Mouse (Mus musculus): ENCODE results near the gene A830031A19Rik. TPM values are rescaled to one million over a fixed set of nuclear protein-coding genes. Genes with fewer than 3 reads are reported as not detected.

Gene A830031A19Rik
- polyA plus RNA-seq (2014; fragmentation: Nextera tagmentation; extraction: Ambion mirVana), result not detected in 2 replicates

- ATAC-seq (replicated peaks; ENCODE audit: low FRiP score) (0 out of 2 replicates have a peak, but pooled peaks have one; percentile 27), DNase-seq (ENCODE audit: low spot score) (no peak)
- peaks cover 4% of the 10 kb centered on the region; the same call in 1 of the 2 replicates for H3K27me3 ChIP-seq (replicated peaks; ENCODE audit: control insufficient read depth, insufficient read depth, low read length)
These were observed at the start of gene A830031A19Rik for GRCm38 (mm10) chr11:24074634-24075104. Gene A830031A19Rik (minus strand): TSS chr11:24075054.

GRCm38 (mm10) chr11:24123991-24124390, 49.1 kb upstream of the A830031A19Rik start:
- DNase-seq (ENCODE audit: low spot score) (no peak), ATAC-seq (replicated peaks; ENCODE audit: low FRiP score) (no peak)
- H3K27ac ChIP-seq (ENCODE audit: low read depth, low read length), result peak overlapping the region; percentile 13; the same call in 1 of the 2 replicates
- WGBS, result 61% methylated on average over 2 of the region's 2 CpGs
- no peak overlapping the region for H3K9ac ChIP-seq (ENCODE audit: low read depth, low read length)
- peaks cover 68% of the 10 kb centered on the region for H3K4me1 ChIP-seq (replicated peaks; ENCODE audit: control insufficient read depth, insufficient read depth, low read length)
- H3K36me3 ChIP-seq (ENCODE audit: control insufficient read depth, insufficient read depth, low read length), result 0 out of 2 replicates have a peak, but pooled peaks cover 3% of the 10 kb centered on the region
- no peak overlapping the region for H3K4me2 ChIP-seq
- H3K27me3 ChIP-seq (replicated peaks; ENCODE audit: control insufficient read depth, insufficient read depth, low read length), result no peaks in the 10 kb centered on the region
- no peak overlapping the region for H3K4me3 ChIP-seq (ENCODE audit: low read depth, low read length)
- no peaks in the 10 kb centered on the region for H3K9me3 ChIP-seq (ENCODE audit: control insufficient read depth, low read length)

More at GRCm38 (mm10) chr11:24074634-24075104, at the start of gene A830031A19Rik:
- Histone ChIP-seq H3K27ac (ENCODE audit: low read depth, low read length) (peak within 1 kb of the TSS; percentile 92; the same call in 1 of the 2 replicates), H3K4me3 (ENCODE audit: low read depth, low read length) (peak within 1 kb of the TSS; percentile 72), H3K9ac (ENCODE audit: low read depth, low read length) (peak within 1 kb of the TSS; percentile 87), H3K9me3 (ENCODE audit: control insufficient read depth, low read length) (no peaks in the 10 kb centered on the region), H3K4me2 (peak within 1 kb of the TSS; percentile 98), H3K4me1 (replicated peaks; ENCODE audit: control insufficient read depth, insufficient read depth, low read length) (peaks cover 13% of the 10 kb centered on the region), H3K36me3 (ENCODE audit: control insufficient read depth, insufficient read depth, low read length) (no peaks in the 10 kb centered on the region)
- under 1% methylated on average over 11 of the region's 11 CpGs for WGBS

- no peak for ATAC-seq (replicated peaks; ENCODE audit: low FRiP score)
- H3K4me1 ChIP-seq (replicated peaks; ENCODE audit: control insufficient read depth, insufficient read depth, low read length), result peaks cover 61% of the 10 kb centered on the region
These were observed 48.0 kb upstream of the A830031A19Rik start for GRCm38 (mm10) chr11:24122899-24123298.

GRCm38 (mm10) chr11:24121136-24121535, 46.3 kb upstream of the A830031A19Rik start:
- Histone ChIP-seq H3K9ac (ENCODE audit: low read depth, low read length) (no peak overlapping the region), H3K4me3 (ENCODE audit: low read depth, low read length) (no peak overlapping the region), H3K36me3 (ENCODE audit: control insufficient read depth, insufficient read depth, low read length) (peaks cover 10% of the 10 kb centered on the region; the same call in 1 of the 2 replicates), H3K4me2 (no peak overlapping the region), H3K27ac (ENCODE audit: low read depth, low read length) (no peak overlapping the region), H3K4me1 (replicated peaks; ENCODE audit: control insufficient read depth, insufficient read depth, low read length) (peaks cover 43% of the 10 kb centered on the region), H3K9me3 (ENCODE audit: control insufficient read depth, low read length) (no peaks in the 10 kb centered on the region), H3K27me3 (replicated peaks; ENCODE audit: control insufficient read depth, insufficient read depth, low read length) (no peaks in the 10 kb centered on the region)
- DNase-seq (ENCODE audit: low spot score) (no peak), ATAC-seq (replicated peaks; ENCODE audit: low FRiP score) (no peak)
- 85% methylated on average over 9 of the region's 9 CpGs for WGBS

More at GRCm38 (mm10) chr11:24122899-24123298, 48.0 kb upstream of the A830031A19Rik start:
- Histone ChIP-seq H3K27ac (ENCODE audit: low read depth, low read length) (peak overlapping the region; percentile 17; the same call in 1 of the 2 replicates), H3K27me3 (replicated peaks; ENCODE audit: control insufficient read depth, insufficient read depth, low read length) (no peaks in the 10 kb centered on the region), H3K9ac (ENCODE audit: low read depth, low read length) (no peak overlapping the region), H3K9me3 (ENCODE audit: control insufficient read depth, low read length) (no peaks in the 10 kb centered on the region), H3K4me3 (ENCODE audit: low read depth, low read length) (no peak overlapping the region), H3K4me2 (no peak overlapping the region), H3K36me3 (ENCODE audit: control insufficient read depth, insufficient read depth, low read length) (peaks cover 4% of the 10 kb centered on the region; the same call in 1 of the 2 replicates)
- 82% methylated on average over 7 of the region's 7 CpGs for WGBS
- no peak for DNase-seq (ENCODE audit: low spot score)

GRCm38 (mm10) chr11:24116582-24117318, 41.9 kb upstream of the A830031A19Rik start:
- WGBS, result 79% methylated on average over 7 of the region's 7 CpGs
- Histone ChIP-seq H3K36me3 (ENCODE audit: control insufficient read depth, insufficient read depth, low read length) (peaks cover 11% of the 10 kb centered on the region; the same call in 1 of the 2 replicates), H3K9me3 (ENCODE audit: control insufficient read depth, low read length) (no peaks in the 10 kb centered on the region), H3K4me1 (replicated peaks; ENCODE audit: control insufficient read depth, insufficient read depth, low read length) (peaks cover 31% of the 10 kb centered on the region), H3K9ac (ENCODE audit: low read depth, low read length) (no peak overlapping the region), H3K27ac (ENCODE audit: low read depth, low read length) (no peak overlapping the region), H3K27me3 (replicated peaks; ENCODE audit: control insufficient read depth, insufficient read depth, low read length) (no peaks in the 10 kb centered on the region), H3K4me2 (no peak overlapping the region), H3K4me3 (ENCODE audit: low read depth, low read length) (no peak overlapping the region)
- no peak for DNase-seq (ENCODE audit: low spot score)
- ATAC-seq (replicated peaks; ENCODE audit: low FRiP score), result no peak

- 85% methylated on average over 2 of the region's 2 CpGs for WGBS
- H3K27ac ChIP-seq (ENCODE audit: low read depth, low read length), result no peak overlapping the region
- no peak overlapping the region for H3K4me3 ChIP-seq (ENCODE audit: low read depth, low read length)
- H3K9me3 ChIP-seq (ENCODE audit: control insufficient read depth, low read length), result no peaks in the 10 kb centered on the region
- DNase-seq (ENCODE audit: low spot score) (no peak), ATAC-seq (replicated peaks; ENCODE audit: low FRiP score) (no peak)
- no peak overlapping the region for H3K4me2 ChIP-seq
- peaks cover 30% of the 10 kb centered on the region for H3K4me1 ChIP-seq (replicated peaks; ENCODE audit: control insufficient read depth, insufficient read depth, low read length)
- H3K27me3 ChIP-seq (replicated peaks; ENCODE audit: control insufficient read depth, insufficient read depth, low read length), result no peaks in the 10 kb centered on the region
- no peak overlapping the region for H3K9ac ChIP-seq (ENCODE audit: low read depth, low read length)
- H3K36me3 ChIP-seq (ENCODE audit: control insufficient read depth, insufficient read depth, low read length), result peaks cover 13% of the 10 kb centered on the region; the same call in 1 of the 2 replicates
These were observed 41.2 kb upstream of the A830031A19Rik start for GRCm38 (mm10) chr11:24116041-24116440.

GRCm38 (mm10) chr11:24115017-24115752, 40.3 kb upstream of the A830031A19Rik start:
- H3K9me3 ChIP-seq (ENCODE audit: control insufficient read depth, low read length), result no peaks in the 10 kb centered on the region
- ATAC-seq (replicated peaks; ENCODE audit: low FRiP score) (peak; percentile 18; the same call in 1 of the 2 replicates), DNase-seq (ENCODE audit: low spot score) (no peak)
- peaks cover 13% of the 10 kb centered on the region; the same call in 1 of the 2 replicates for H3K36me3 ChIP-seq (ENCODE audit: control insufficient read depth, insufficient read depth, low read length)
- H3K27me3 ChIP-seq (replicated peaks; ENCODE audit: control insufficient read depth, insufficient read depth, low read length), result no peaks in the 10 kb centered on the region
- peak overlapping the region; percentile 62 for H3K27ac ChIP-seq (ENCODE audit: low read depth, low read length)
- H3K4me3 ChIP-seq (ENCODE audit: low read depth, low read length), result no peak overlapping the region
- H3K9ac ChIP-seq (ENCODE audit: low read depth, low read length), result no peak overlapping the region
- peaks cover 29% of the 10 kb centered on the region for H3K4me1 ChIP-seq (replicated peaks; ENCODE audit: control insufficient read depth, insufficient read depth, low read length)
- no peak overlapping the region for H3K4me2 ChIP-seq
- 72% methylated on average over 12 of the region's 12 CpGs for WGBS

GRCm38 (mm10) chr11:24111720-24112119, 36.9 kb upstream of the A830031A19Rik start:
- ATAC-seq (replicated peaks; ENCODE audit: low FRiP score), result no peak
- Histone ChIP-seq H3K27ac (ENCODE audit: low read depth, low read length) (no peak overlapping the region), H3K4me1 (replicated peaks; ENCODE audit: control insufficient read depth, insufficient read depth, low read length) (peaks cover 48% of the 10 kb centered on the region), H3K4me2 (no peak overlapping the region), H3K9ac (ENCODE audit: low read depth, low read length) (no peak overlapping the region), H3K27me3 (replicated peaks; ENCODE audit: control insufficient read depth, insufficient read depth, low read length) (no peaks in the 10 kb centered on the region), H3K4me3 (ENCODE audit: low read depth, low read length) (no peak overlapping the region), H3K9me3 (ENCODE audit: control insufficient read depth, low read length) (no peaks in the 10 kb centered on the region), H3K36me3 (ENCODE audit: control insufficient read depth, insufficient read depth, low read length) (peaks cover 6% of the 10 kb centered on the region; the same call in 1 of the 2 replicates)
- no peak for DNase-seq (ENCODE audit: low spot score)
- WGBS, result 62% methylated on average over 6 of the region's 6 CpGs

Data from liver, embryonic 11.5 days (tissue).